Mouse (Mus musculus) neural tube, embryonic 15.5 days (tissue): ENCODE measurements around the gene Cdcp1. TPM values are rescaled to one million over a fixed set of nuclear protein-coding genes. Genes with fewer than 3 reads are reported as not detected.

ENCODE experiments used
- ATAC-seq: fragments of 200-750 bp; cut with Nextera tagmentation; 2 replicates; pipeline ENCODE4 v1.8.0; 2017; ENCODE audit warnings: mild to moderate bottlenecking, moderate TSS enrichment, moderate library complexity; ENCODE audit not compliant: low FRiP score
- H3K27ac ChIP-seq: fragments of 300-500 bp; sonication (generic); replicated peaks from 2 replicates; pipeline ENCODE4 v1.5.1; 2015; ENCODE audit warnings: mild to moderate bottlenecking, inconsistent platforms
- H3K27me3 ChIP-seq: fragments of 300-500 bp; sonication (generic); replicated peaks from 2 replicates; pipeline ENCODE4 v1.6.1; 2015; ENCODE audit warnings: inconsistent platforms
- H3K36me3 ChIP-seq: fragments of 300-500 bp; sonication (generic); 2 replicates; pipeline ENCODE4 v1.6.1; 2015; ENCODE audit warnings: inconsistent platforms
- H3K4me1 ChIP-seq: fragments of 300-500 bp; sonication (generic); 2 replicates; pipeline ENCODE4 v1.6.1; 2015; ENCODE audit warnings: inconsistent platforms
- H3K4me2 ChIP-seq: fragments of 300-500 bp; sonication (generic); 2 replicates; pipeline ENCODE4 v1.6.1; 2015; ENCODE audit warnings: inconsistent platforms, mild to moderate bottlenecking, moderate library complexity
- H3K4me3 ChIP-seq: fragments of 300-500 bp; sonication (generic); replicated peaks from 2 replicates; pipeline ENCODE4 v1.5.1; 2015; ENCODE audit warnings: mild to moderate bottlenecking, inconsistent platforms
- H3K9ac ChIP-seq: fragments of 300-500 bp; sonication (generic); replicated peaks from 2 replicates; pipeline ENCODE4 v1.6.1; 2015; ENCODE audit warnings: mild to moderate bottlenecking, inconsistent platforms
- H3K9me3 ChIP-seq: fragments of 300-500 bp; sonication (generic); replicated peaks from 2 replicates; pipeline ENCODE4 v1.6.1; 2016; ENCODE audit warnings: inconsistent platforms
- WGBS: fragments of 180-500 bp; shearing (Covaris S2); methylation state at CpG from one replicate; pipeline ENCODE4 v1.1.7; 2015; ENCODE audit warnings: mixed read lengths; 5-methylcytosine and 5-hydroxymethylcytosine counted together
- polyA plus RNA-seq: library from polyadenylated mRNA; unstranded; fragments of >200 nt; fragmentation: Nextera tagmentation; extraction: Ambion mirVana; gene quantifications from 2 replicates; pipeline ENCODE4 v1.2.1, GENCODE M21; 2015

Cdcp1 gene
- 0.19 and 2.5 TPM in 2 replicates for polyA plus RNA-seq

GRCm38 (mm10) chr9:123215621-123216440 lies at the start of gene Cdcp1:
Cdcp1 (minus strand) TSS chr9:123216038.
- H3K27ac ChIP-seq: no peak within 1 kb of the TSS
- no peaks in the 10 kb centered on the region for H3K36me3 ChIP-seq
- H3K4me3 ChIP-seq: peak within 1 kb of the TSS; percentile 30
- ATAC-seq: no peak
- peaks cover 9% of the 10 kb centered on the region for H3K4me1 ChIP-seq
- no peaks in the 10 kb centered on the region for H3K9me3 ChIP-seq
- no peak within 1 kb of the TSS for H3K9ac ChIP-seq
- H3K27me3 ChIP-seq: peaks cover 25% of the 10 kb centered on the region
- 7% methylated on average over 41 of the region's 45 CpGs for WGBS
- peak within 1 kb of the TSS; percentile 55 for H3K4me2 ChIP-seq

- Histone ChIP-seq H3K4me1 (peaks cover 12% of the 10 kb centered on the region), H3K9me3 (no peaks in the 10 kb centered on the region), H3K4me3 (peak within 1 kb of the TSS; percentile 85), H3K27ac (peak within 1 kb of the TSS; percentile 87), H3K36me3 (no peaks in the 10 kb centered on the region), H3K4me2 (peak within 1 kb of the TSS; percentile 86), H3K9ac (peak within 1 kb of the TSS; percentile 88), H3K27me3 (peaks cover 31% of the 10 kb centered on the region; the same call in 1 of the 2 replicates)
- peak; percentile 96 for ATAC-seq
- WGBS: under 1% methylated on average over 40 of the region's 40 CpGs
These were observed 44.8 kb upstream of the Cdcp1 start, which contains the start of gene Tmem158 for GRCm38 (mm10) chr9:123260611-123261021. Tmem158 (minus strand) TSS chr9:123260764.

GRCm38 (mm10) chr9:123259896-123260610 lies 44.2 kb upstream of the Cdcp1 start:
- Histone ChIP-seq H3K27me3 (peaks cover 31% of the 10 kb centered on the region; the same call in 1 of the 2 replicates), H3K27ac (peak overlapping the region; percentile 87), H3K4me1 (peaks cover 12% of the 10 kb centered on the region), H3K9me3 (no peaks in the 10 kb centered on the region), H3K4me3 (peak overlapping the region; percentile 85), H3K4me2 (peak overlapping the region; percentile 86), H3K9ac (peak overlapping the region; percentile 88), H3K36me3 (no peaks in the 10 kb centered on the region)
- peak; percentile 85 for ATAC-seq
- WGBS: under 1% methylated on average over 89 of the region's 92 CpGs

- WGBS: under 1% methylated on average over 40 of the region's 45 CpGs
- no peak; the same call in 1 of the 2 replicates for ATAC-seq
These were observed 43.6 kb upstream of the Cdcp1 start for GRCm38 (mm10) chr9:123259461-123259895.

DNA sequence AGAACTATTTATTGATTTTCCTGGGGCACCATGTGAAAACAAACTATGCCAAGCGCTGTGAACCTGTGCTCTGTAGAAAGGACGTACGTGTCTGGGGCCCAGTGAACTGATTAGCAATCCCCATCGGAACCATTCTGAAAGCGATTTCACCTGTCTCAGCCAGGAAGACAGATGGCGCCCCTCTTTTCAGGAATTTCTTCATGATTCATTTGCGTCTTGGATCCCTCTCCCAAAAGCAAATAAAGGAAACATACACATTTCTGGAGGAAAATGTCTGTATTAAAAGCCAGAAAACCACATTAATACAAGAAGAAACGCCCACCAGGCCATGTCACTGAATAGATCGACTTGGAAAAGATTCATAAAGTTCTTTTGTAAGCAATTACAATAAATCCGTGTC lies 43.0 kb upstream of the Cdcp1 start:
- Histone ChIP-seq H3K9ac (0 out of 2 replicates have a peak overlapping the region, but pooled peaks have one; percentile 12), H3K9me3 (no peaks in the 10 kb centered on the region)
- no peak for ATAC-seq

More at GRCm38 (mm10) chr9:123259461-123259895, 43.6 kb upstream of the Cdcp1 start:
- Histone ChIP-seq H3K27me3 (peaks cover 31% of the 10 kb centered on the region; the same call in 1 of the 2 replicates), H3K9me3 (no peaks in the 10 kb centered on the region), H3K9ac (peak overlapping the region; percentile 88), H3K4me2 (peak overlapping the region; percentile 86), H3K36me3 (no peaks in the 10 kb centered on the region), H3K27ac (peak overlapping the region; percentile 87), H3K4me1 (peaks cover 12% of the 10 kb centered on the region), H3K4me3 (peak overlapping the region; percentile 85)

DNA sequence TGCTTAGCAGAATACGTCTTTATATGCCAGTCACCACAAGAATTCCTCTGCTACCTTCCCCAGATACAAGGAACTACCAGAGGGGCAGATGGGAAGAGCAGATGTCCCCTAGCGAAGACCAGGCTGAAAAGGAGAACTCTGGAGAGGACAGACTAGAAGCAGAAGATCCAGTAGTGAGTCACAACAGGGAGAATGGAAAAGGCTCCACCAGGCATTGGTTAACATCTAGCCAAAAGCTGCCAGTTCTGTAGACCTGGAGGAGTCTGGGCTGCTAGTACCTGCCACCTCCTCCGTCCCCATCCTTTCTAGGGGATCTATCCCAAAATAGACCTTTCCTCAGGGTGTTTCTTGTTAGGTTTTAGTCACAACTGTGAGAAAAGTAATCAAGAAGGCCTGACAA lies 39.9 kb upstream of the Cdcp1 start:
- Histone ChIP-seq H3K4me1 (peaks cover 11% of the 10 kb centered on the region), H3K9ac (no peak overlapping the region), H3K9me3 (no peaks in the 10 kb centered on the region), H3K27ac (no peak overlapping the region), H3K36me3 (no peaks in the 10 kb centered on the region), H3K4me3 (no peak overlapping the region), H3K4me2 (no peak overlapping the region), H3K27me3 (peaks cover 12% of the 10 kb centered on the region; the same call in 1 of the 2 replicates)
- ATAC-seq: no peak
- WGBS: 84% methylated on average over 3 of the region's 3 CpGs

More for the DNA sequence above, 43.0 kb upstream of the Cdcp1 start:
- Histone ChIP-seq H3K27ac (no peak overlapping the region), H3K36me3 (no peaks in the 10 kb centered on the region), H3K27me3 (peaks cover 30% of the 10 kb centered on the region; the same call in 1 of the 2 replicates), H3K4me3 (peak overlapping the region; percentile 85), H3K4me1 (peaks cover 12% of the 10 kb centered on the region), H3K4me2 (peak overlapping the region; percentile 86)
- 11% methylated on average over 10 of the region's 10 CpGs for WGBS

GRCm38 (mm10) chr9:123247992-123248391 lies 32.2 kb upstream of the Cdcp1 start:
- H3K36me3 ChIP-seq: no peaks in the 10 kb centered on the region
- no peak overlapping the region for H3K4me3 ChIP-seq
- no peaks in the 10 kb centered on the region for H3K9me3 ChIP-seq
- 80% methylated on average over 1 of the region's 1 CpGs for WGBS
- no peak overlapping the region for H3K27ac ChIP-seq
- H3K27me3 ChIP-seq: no peaks in the 10 kb centered on the region
- no peak for ATAC-seq
- no peak overlapping the region for H3K9ac ChIP-seq
- no peaks in the 10 kb centered on the region for H3K4me1 ChIP-seq
- H3K4me2 ChIP-seq: no peak overlapping the region

DNA sequence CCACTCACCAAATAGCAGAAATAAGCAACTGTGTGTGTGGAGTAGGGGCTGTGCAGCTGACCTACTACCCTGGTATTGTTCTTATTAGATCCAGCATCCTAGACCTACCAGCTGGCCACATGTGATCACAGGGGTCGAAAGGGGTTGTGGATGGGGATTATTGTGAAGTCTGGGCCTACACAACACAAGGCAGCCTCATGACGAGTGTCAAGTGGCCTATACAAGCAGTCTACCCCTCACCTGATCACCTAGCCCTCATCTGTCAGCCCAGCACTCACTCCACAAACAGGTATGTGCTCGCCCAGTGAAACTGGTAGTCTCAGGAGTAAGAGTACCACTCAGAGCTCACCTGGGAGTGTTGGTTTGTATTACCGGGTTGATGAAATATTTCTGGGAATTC lies 29.3 kb upstream of the Cdcp1 start:
- H3K27ac ChIP-seq: no peak overlapping the region
- H3K9me3 ChIP-seq: no peaks in the 10 kb centered on the region

GRCm38 (mm10) chr9:123243988-123244387 lies 28.1 kb upstream of the Cdcp1 start:
- no peaks in the 10 kb centered on the region for H3K9me3 ChIP-seq
- no peak overlapping the region for H3K4me3 ChIP-seq
- no peaks in the 10 kb centered on the region for H3K4me1 ChIP-seq
- no peak overlapping the region for H3K27ac ChIP-seq
- no peak overlapping the region for H3K9ac ChIP-seq
- WGBS: 71% methylated on average over 10 of the region's 10 CpGs
- H3K36me3 ChIP-seq: no peaks in the 10 kb centered on the region
- no peak overlapping the region for H3K4me2 ChIP-seq
- no peak for ATAC-seq
- H3K27me3 ChIP-seq: no peaks in the 10 kb centered on the region

More for the DNA sequence above, 29.3 kb upstream of the Cdcp1 start:
- 88% methylated on average over 4 of the region's 4 CpGs for WGBS
- H3K9ac ChIP-seq: no peak overlapping the region
- H3K4me2 ChIP-seq: no peak overlapping the region
- no peaks in the 10 kb centered on the region for H3K27me3 ChIP-seq
- ATAC-seq: no peak
- H3K4me3 ChIP-seq: no peak overlapping the region
- H3K36me3 ChIP-seq: no peaks in the 10 kb centered on the region
- H3K4me1 ChIP-seq: no peaks in the 10 kb centered on the region

DNA sequence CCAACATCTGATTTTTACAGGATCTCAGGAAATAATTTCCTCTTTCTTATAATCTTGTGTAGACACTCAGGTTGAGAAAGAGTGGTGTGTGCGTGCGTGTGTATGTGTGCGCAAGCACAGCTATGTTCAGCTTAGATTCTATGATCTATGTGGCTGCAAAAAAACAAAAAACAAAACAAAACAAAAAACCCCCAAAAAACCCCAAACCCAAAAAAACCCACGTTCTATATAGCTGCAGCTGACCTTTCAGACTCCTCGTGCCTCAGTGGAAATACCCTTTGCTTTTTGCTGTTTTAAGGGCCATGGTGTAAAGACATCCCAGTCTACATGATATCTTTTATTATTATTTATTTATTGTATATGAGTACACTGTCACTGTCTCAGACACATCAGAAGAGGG lies 25.4 kb upstream of the Cdcp1 start:
- Histone ChIP-seq H3K9me3 (no peaks in the 10 kb centered on the region), H3K4me1 (peaks cover 5% of the 10 kb centered on the region; the same call in 1 of the 2 replicates), H3K4me2 (no peak overlapping the region), H3K27me3 (no peaks in the 10 kb centered on the region), H3K4me3 (no peak overlapping the region), H3K36me3 (no peaks in the 10 kb centered on the region), H3K27ac (no peak overlapping the region), H3K9ac (no peak overlapping the region)
- WGBS: 94% methylated on average over 5 of the region's 5 CpGs
- ATAC-seq: no peak

DNA sequence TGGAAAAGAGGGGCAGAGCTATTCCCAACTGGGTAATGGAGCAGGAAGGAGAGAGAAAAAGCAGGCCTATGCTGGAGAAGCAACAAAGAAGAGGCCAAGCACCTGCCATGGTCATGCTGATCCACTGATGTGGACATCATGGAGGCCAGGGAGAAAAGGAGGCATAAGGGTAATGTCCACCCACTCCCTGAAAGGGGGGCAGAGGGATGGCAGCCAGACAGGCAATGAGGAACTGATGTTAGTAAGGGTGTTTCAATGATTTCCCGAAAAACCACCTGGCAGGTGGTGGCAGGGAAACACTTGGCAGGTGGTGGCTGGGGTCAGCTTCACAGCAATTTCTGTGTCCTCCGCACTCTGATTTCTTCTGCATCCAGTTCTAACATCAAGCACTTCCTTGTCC lies 24.9 kb upstream of the Cdcp1 start:
- H3K4me1 ChIP-seq: peaks cover 5% of the 10 kb centered on the region; the same call in 1 of the 2 replicates
- no peak overlapping the region for H3K4me3 ChIP-seq
- H3K27me3 ChIP-seq: no peaks in the 10 kb centered on the region
- no peak overlapping the region for H3K27ac ChIP-seq
- H3K36me3 ChIP-seq: no peaks in the 10 kb centered on the region
- H3K9ac ChIP-seq: no peak overlapping the region
- H3K4me2 ChIP-seq: no peak overlapping the region
- ATAC-seq: no peak
- 95% methylated on average over 2 of the region's 2 CpGs for WGBS
- H3K9me3 ChIP-seq: no peaks in the 10 kb centered on the region
